Mouse (Mus musculus) stomach, embryonic 16.5 days (tissue): ENCODE data around the gene Eef2kmt. TPM values are rescaled to one million over a fixed set of nuclear protein-coding genes. Genes with fewer than 3 reads are reported as not detected.
A peak's percentile ranks its signal among the peaks of the same experiment; 100 is the strongest.

Source experiments
- ATAC-seq: fragments of 200-750 bp; cut with Nextera tagmentation; 2 replicates; pipeline ENCODE4 v1.8.0; 2017; ENCODE audit warnings: moderate number of reproducible peaks, moderate TSS enrichment; ENCODE audit not compliant: insufficient read depth, low FRiP score
- H3K27ac ChIP-seq: fragments of 300-500 bp; sonication (generic); 2 replicates; pipeline ENCODE4 v1.5.1; 2014; ENCODE audit warnings: low read length
- H3K27me3 ChIP-seq: fragments of 300-500 bp; sonication (generic); 2 replicates; pipeline ENCODE4 v1.6.1; 2014; ENCODE audit warnings: low read length, control low read depth, mixed read lengths; ENCODE audit not compliant: control insufficient read depth, insufficient read depth
- H3K36me3 ChIP-seq: fragments of 300-500 bp; sonication (generic); 2 replicates; pipeline ENCODE4 v1.6.1; 2014; ENCODE audit warnings: low read length; ENCODE audit not compliant: control insufficient read depth, insufficient read depth
- H3K4me1 ChIP-seq: fragments of 300-500 bp; sonication (generic); 2 replicates; pipeline ENCODE4 v1.6.1; 2014; ENCODE audit warnings: low read length, control low read depth, mixed read lengths; ENCODE audit not compliant: control insufficient read depth, insufficient read depth
- H3K4me2 ChIP-seq: fragments of 300-500 bp; sonication (generic); 2 replicates; pipeline ENCODE4 v1.6.1; 2014; ENCODE audit warnings: low read depth, low read length, mixed read lengths
- H3K4me3 ChIP-seq: fragments of 300-500 bp; sonication (generic); replicated peaks from 2 replicates; pipeline ENCODE4 v1.5.1; 2014; ENCODE audit warnings: mild to moderate bottlenecking, low read length
- H3K9ac ChIP-seq: fragments of 300-500 bp; sonication (generic); 2 replicates; pipeline ENCODE4 v1.6.1; 2014; ENCODE audit warnings: low read length
- H3K9me3 ChIP-seq: fragments of 300-500 bp; sonication (generic); replicated peaks from 2 replicates; pipeline ENCODE4 v1.6.1; 2016; ENCODE audit warnings: low read length, control low read depth; ENCODE audit not compliant: control insufficient read depth
- WGBS: fragments of 180-500 bp; shearing (Covaris S2); extraction: QIAGEN DNeasy Blood & Tissue Kit; methylation state at CpG from one replicate; pipeline ENCODE4 v1.1.7; 2014; 5-methylcytosine and 5-hydroxymethylcytosine counted together
- polyA plus RNA-seq: library from polyadenylated mRNA; unstranded; fragments of >200 nt; fragmentation: Nextera tagmentation; extraction: Ambion mirVana; gene quantifications from 2 replicates; pipeline ENCODE4 v1.2.1, GENCODE M21; 2015

Eef2kmt gene
- polyA plus RNA-seq, 1 experiment from 2014 or later: 32.4 TPM

- no peaks in the 10 kb centered on the region for H3K27me3 ChIP-seq
- H3K9me3 ChIP-seq: no peaks in the 10 kb centered on the region
- H3K4me3 ChIP-seq: no peak overlapping the region
- no peak overlapping the region for H3K4me2 ChIP-seq
- H3K9ac ChIP-seq: no peak overlapping the region
- H3K27ac ChIP-seq: no peak overlapping the region
- H3K4me1 ChIP-seq: peaks cover 8% of the 10 kb centered on the region
- H3K36me3 ChIP-seq: no peaks in the 10 kb centered on the region
- no peak for ATAC-seq
- WGBS: 83% methylated on average over 3 of the region's 3 CpGs
These were observed 43.6 kb downstream of the Eef2kmt start for GRCm38 (mm10) chr16:5212150-5212549.

GRCm38 (mm10) chr16:5210365-5210764, 45.4 kb downstream of the Eef2kmt start:
- Histone ChIP-seq H3K9me3 (no peaks in the 10 kb centered on the region), H3K27me3 (no peaks in the 10 kb centered on the region), H3K4me2 (no peak overlapping the region), H3K27ac (no peak overlapping the region), H3K36me3 (no peaks in the 10 kb centered on the region), H3K9ac (no peak overlapping the region), H3K4me1 (no peaks in the 10 kb centered on the region), H3K4me3 (no peak overlapping the region)
- 75% methylated on average over 2 of the region's 2 CpGs for WGBS
- no peak for ATAC-seq

- H3K9ac ChIP-seq: no peak overlapping the region
These were observed 49.7 kb downstream of the Eef2kmt start for GRCm38 (mm10) chr16:5206051-5206450.

GRCm38 (mm10) chr16:5205431-5205970, 50.3 kb downstream of the Eef2kmt start:
- H3K27ac ChIP-seq: no peak overlapping the region
- H3K4me2 ChIP-seq: no peak overlapping the region
- no peak for ATAC-seq
- no peaks in the 10 kb centered on the region for H3K27me3 ChIP-seq
- H3K9ac ChIP-seq: no peak overlapping the region
- H3K4me3 ChIP-seq: no peak overlapping the region
- H3K36me3 ChIP-seq: no peaks in the 10 kb centered on the region
- H3K4me1 ChIP-seq: peaks cover 5% of the 10 kb centered on the region; the same call in 1 of the 2 replicates
- 83% methylated on average over 5 of the region's 5 CpGs for WGBS
- H3K9me3 ChIP-seq: no peaks in the 10 kb centered on the region

More at GRCm38 (mm10) chr16:5206051-5206450, 49.7 kb downstream of the Eef2kmt start:
- Histone ChIP-seq H3K4me2 (no peak overlapping the region), H3K9me3 (no peaks in the 10 kb centered on the region), H3K4me3 (no peak overlapping the region), H3K4me1 (peaks cover 5% of the 10 kb centered on the region; the same call in 1 of the 2 replicates), H3K27ac (no peak overlapping the region), H3K27me3 (no peaks in the 10 kb centered on the region), H3K36me3 (no peaks in the 10 kb centered on the region)
- ATAC-seq: no peak
- WGBS: 68% methylated on average over 5 of the region's 5 CpGs

GRCm38 (mm10) chr16:5203668-5204433, 51.9 kb downstream of the Eef2kmt start, which contains the start of gene Nagpa:
TSS of gene Nagpa (minus strand) at chr16:5204012.
- Histone ChIP-seq H3K4me2 (peak within 1 kb of the TSS; percentile 74), H3K9ac (peak within 1 kb of the TSS; percentile 71), H3K9me3 (no peaks in the 10 kb centered on the region), H3K4me3 (peak within 1 kb of the TSS; percentile 70), H3K27me3 (no peaks in the 10 kb centered on the region), H3K36me3 (no peaks in the 10 kb centered on the region), H3K4me1 (peaks cover 5% of the 10 kb centered on the region; the same call in 1 of the 2 replicates), H3K27ac (no peak within 1 kb of the TSS)
- ATAC-seq: peak; percentile 90
- WGBS: 4% methylated on average over 40 of the region's 40 CpGs

- Histone ChIP-seq H3K4me3 (peak overlapping the region; percentile 70), H3K36me3 (no peaks in the 10 kb centered on the region), H3K4me2 (peak overlapping the region; percentile 74), H3K27ac (no peak overlapping the region), H3K9me3 (no peaks in the 10 kb centered on the region), H3K9ac (peak overlapping the region; percentile 71), H3K4me1 (peaks cover 5% of the 10 kb centered on the region; the same call in 1 of the 2 replicates), H3K27me3 (no peaks in the 10 kb centered on the region)
- WGBS: 2% methylated on average over 36 of the region's 36 CpGs
- peak; percentile 26; the same call in 1 of the 2 replicates for ATAC-seq
These were observed 52.6 kb downstream of the Eef2kmt start for GRCm38 (mm10) chr16:5203200-5203599.

GRCm38 (mm10) chr16:5202681-5203080, 53.1 kb downstream of the Eef2kmt start:
- Histone ChIP-seq H3K9me3 (no peaks in the 10 kb centered on the region), H3K27ac (no peak overlapping the region), H3K9ac (peak overlapping the region; percentile 71; the same call in 1 of the 2 replicates), H3K4me3 (peak overlapping the region; percentile 70), H3K27me3 (no peaks in the 10 kb centered on the region), H3K4me2 (peak overlapping the region; percentile 74), H3K4me1 (peaks cover 5% of the 10 kb centered on the region; the same call in 1 of the 2 replicates), H3K36me3 (no peaks in the 10 kb centered on the region)
- WGBS: 8% methylated on average over 4 of the region's 4 CpGs
- ATAC-seq: no peak

GRCm38 (mm10) chr16:5195080-5195479, 60.7 kb downstream of the Eef2kmt start:
- Histone ChIP-seq H3K4me3 (no peak overlapping the region), H3K9me3 (no peaks in the 10 kb centered on the region; the same call in 1 of the 2 replicates), H3K4me1 (no peaks in the 10 kb centered on the region), H3K36me3 (no peaks in the 10 kb centered on the region), H3K4me2 (no peak overlapping the region), H3K27me3 (no peaks in the 10 kb centered on the region), H3K9ac (no peak overlapping the region), H3K27ac (no peak overlapping the region)
- ATAC-seq: no peak
- WGBS: 35% methylated on average over 6 of the region's 6 CpGs
